Mouse (Mus musculus): ENCODE results near the gene Ska3.

- TF ChIP-seq CHD2 (IDR thresholded peaks at IDR 0.05; ENCODE audit: low read depth, low read length) (no peak), HCFC1 (IDR thresholded peaks at IDR 0.05; ENCODE audit: borderline replicate concordance, insufficient read depth, low read length) (no peak)
Observed at GRCm38 (mm10) chr14:57791171-57791570, 34.8 kb downstream of the Ska3 start.

Measured in ES-E14 (cell line).